Mouse (Mus musculus) right cerebral cortex, postnatal 14 days (tissue): ENCODE data around the gene Ncapd3.

ENCODE experiments used
- DNase-seq: peaks from one replicate; pipeline ENCODE4 v3.0.0; 2022

Gene Ncapd3

DNA sequence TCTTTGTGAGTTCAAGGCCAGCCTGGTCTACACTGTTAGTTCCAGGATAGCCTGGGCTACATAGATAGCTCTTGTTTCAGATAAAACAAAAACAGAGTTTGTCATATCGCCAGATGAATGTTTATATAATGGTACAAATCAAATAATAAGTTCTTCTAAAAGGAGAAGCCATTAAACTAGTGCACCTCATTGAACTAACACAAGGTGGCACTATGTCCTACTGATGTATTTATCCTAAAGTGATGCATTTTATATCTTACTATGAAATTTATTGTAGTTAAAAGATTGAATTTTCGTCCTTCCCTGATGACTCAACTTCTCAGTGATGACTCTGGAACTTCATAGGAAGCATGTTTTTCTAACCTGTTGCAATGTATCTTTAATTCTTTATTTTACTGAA is 19.5 kb downstream of the Ncapd3 start:
- no peak for DNase-seq

DNA sequence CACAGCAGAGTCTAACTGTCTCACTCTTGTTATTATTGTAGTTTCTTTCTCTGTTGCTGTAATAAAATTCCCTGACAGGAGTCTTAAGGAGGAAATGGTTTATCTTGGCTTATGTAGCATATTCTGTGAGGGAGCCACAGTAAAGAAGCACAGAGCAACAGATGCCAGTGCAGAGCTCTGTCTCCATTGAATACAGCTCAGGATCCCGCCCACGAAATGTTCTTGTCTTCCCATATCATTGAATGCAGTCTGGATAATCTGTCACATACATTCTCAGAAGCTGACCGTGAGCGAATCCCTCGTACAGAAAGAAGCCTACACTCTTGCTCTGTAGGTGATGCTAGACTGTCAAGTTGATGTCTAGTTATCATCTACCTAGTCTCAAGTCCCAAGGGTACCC is 28.4 kb downstream of the Ncapd3 start:
- peak; percentile 11 for DNase-seq

DNA sequence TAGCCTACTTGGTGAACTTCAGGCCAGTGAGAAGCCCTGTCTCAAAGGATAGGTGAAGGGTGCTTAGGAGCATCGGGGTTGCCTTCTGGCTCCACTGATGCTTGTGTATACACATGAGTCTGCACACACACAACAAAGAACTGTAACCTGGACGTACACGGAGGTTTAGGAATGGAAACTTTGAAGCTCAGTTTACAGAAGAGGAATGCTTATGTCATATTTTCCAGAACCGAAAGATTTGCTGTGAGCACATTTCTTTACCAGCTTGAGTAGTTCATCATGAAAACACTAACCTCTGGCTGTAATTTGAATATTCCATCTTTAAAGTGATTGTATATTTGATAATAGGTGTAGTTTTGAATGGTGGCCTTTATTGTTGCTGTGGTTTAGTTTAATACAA is 40.9 kb downstream of the Ncapd3 start:
- no peak for DNase-seq

DNA sequence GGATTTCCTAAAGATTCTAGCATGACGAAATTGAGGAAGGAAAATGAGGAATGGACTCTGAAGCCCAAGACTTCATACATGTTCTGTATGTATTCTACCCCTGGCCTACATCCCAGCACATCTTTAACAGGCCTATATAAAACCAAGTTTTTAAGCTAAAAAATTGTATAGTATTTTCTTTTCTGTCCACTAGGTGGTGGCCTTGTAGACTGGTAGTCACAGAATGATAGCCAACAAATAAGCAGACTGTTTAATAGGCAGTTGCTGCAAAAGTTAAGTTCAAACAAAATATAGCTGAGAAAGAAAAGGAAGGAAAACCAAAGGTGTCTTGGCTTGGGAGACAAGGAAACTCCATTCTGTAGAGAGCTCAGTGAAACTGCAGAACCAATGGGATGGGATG is 44.7 kb downstream of the Ncapd3 start:
- no peak for DNase-seq

DNA sequence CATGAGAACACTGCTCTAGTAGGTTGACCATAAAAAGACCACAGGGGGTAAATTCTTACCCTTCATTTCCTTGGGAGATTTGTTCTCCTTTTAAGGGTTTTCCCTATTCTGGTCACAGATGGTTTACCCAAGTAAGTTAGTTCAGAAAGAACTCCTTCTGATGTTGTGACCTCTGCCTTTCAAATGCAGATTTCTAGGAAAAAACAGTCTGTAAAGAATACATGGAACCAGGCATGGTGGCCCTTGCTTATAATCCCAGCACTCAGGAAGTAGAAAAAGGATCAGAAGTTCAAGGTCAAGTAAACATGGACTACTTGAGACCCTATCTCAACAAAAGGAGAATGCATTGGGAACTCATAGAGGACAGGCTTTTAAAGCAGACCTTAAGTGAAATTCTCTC is 45.8 kb downstream of the Ncapd3 start:
- DNase-seq, result no peak

DNA sequence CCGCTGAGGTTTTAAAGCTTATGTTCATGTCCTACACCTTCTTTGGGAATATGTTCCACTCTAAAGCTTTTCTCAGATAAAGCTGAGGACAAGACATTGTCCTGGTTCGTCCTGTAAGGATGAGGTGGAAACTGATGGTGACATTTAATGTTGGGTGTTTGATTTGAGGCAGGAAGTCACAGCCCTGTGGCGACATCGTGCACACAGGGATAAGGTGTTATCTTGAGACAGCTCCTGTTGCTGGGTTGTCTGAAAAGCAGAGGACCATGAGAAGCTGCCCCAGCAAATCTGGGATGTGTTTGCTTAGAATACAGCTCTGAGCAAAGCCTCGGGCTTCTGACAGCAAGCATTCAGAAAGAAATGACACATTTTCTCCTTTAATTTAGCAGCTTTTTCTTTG is 56.3 kb downstream of the Ncapd3 start:
- DNase-seq, result no peak

DNA sequence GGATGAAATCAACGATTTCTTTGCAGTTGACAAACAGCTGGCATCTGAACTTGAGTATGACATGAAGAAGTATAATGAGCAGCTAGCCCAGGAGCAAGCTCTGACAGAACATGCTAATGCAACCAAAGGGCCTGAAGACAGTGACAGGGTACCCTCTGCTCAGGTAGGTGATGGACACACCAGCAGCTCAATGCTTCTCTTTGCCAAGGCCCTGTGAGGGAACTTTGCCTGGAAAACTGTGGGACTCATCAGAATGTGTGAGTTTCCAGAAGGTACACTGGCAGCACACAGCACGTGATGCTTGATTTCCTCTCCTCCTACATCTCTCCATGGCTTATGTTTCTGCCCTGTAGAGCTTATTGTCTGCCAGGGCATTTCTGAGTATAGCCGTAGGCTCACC is 57.4 kb downstream of the Ncapd3 start:
- DNase-seq, result no peak

DNA sequence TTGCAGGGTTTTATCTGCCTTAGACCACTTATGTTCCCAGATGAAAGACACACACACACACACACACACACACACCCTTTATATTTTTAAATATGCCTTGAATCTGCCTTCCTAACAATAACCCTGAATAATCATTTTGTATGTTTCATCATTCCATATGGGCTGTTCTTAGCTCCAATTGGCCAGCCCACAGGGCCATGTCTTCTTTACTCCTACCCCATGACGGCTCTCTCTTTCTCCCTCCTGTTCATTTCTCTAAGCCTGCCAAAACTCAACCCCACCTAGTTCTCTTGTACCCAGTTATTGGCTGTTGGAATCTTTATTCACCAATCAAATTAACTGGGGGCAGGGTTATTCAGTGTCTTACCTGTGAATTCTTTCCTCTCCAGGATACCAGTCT is 60.2 kb downstream of the Ncapd3 start:
- no peak for DNase-seq

DNA sequence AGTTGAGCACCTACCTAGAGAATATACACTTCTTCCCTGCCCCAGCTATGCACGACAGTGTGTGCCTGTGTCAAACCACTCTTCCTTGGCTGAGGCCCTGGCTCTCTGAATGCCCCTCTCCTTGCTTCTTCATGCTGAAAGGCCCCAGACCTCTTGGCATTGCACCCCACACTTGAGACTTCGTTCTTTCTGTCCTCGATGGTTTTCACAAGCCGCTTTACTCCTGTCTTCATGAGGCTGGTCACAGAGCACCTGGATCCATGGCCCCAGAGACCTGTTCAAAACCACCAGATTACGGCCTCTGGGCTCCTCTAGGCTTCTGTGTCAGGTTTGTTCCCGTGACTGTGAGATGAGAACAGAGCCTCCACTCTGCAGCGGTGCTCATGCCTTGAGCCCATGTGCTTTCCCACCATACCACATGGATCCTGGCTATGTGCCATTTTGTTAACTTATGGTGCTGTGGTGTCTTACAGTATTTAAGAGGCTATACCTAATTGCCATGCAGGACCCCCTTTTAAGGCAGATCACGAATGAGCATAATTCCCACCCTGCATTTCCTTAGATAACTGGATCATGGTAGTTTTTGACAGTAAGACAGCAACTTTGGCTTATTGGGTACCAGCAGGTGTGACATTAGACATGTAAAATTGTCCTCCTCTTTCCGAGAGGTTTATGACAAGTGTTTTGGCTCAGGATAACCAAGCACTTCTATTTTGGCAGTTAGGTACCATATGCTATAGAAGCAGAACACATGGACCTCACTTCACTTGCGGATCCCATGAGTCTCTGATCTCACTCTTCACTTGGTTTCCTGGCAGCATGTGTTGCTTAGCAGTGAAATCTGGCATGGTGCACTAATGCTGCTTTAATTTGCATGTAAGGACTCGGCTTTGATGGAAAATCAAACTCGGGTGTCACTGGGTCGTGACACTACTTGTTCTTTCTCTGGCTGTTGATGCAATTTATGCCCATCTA is 61.1 kb downstream of the Ncapd3 start:
- no peak for DNase-seq

DNA sequence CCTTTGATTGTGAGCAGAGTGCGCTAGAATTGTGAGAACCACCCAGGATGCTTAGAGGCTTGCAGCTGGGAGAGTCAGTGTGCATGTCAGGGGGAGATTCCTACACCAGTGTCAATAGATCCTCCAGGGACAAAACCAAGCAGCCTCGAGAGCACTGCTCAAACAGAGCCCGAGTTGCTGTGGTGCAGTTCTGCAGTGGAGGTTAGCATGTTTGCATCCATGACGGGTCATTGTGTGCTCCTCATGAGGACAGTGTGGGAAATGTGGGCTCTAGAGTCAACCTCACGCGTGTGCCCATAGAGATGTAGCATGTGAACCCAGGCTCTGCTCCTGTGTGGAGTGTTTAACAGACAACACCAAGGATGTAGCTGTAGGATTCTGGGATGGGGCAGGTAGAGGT is 62.9 kb downstream of the Ncapd3 start:
- DNase-seq, result no peak

DNA sequence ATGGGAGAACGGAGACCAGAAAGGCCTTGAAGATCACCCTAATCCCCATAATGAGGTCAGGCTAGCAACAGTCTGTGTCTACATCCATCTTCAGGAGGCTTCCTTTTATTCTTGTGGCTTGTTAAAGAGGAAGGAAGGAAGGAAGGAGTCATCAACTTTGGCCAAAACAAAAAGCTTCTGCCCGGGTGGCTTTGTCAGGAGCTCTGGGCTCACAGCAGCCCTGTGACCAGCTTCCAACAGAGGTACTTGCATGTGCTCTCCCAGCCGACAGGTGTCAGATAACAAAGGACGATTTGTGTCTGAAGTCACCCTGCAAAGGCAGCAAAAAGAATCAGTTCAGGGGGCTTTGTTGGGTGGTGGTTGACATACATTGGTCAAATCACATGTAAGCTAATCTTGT is 68.1 kb downstream of the Ncapd3 start:
- no peak for DNase-seq

DNA sequence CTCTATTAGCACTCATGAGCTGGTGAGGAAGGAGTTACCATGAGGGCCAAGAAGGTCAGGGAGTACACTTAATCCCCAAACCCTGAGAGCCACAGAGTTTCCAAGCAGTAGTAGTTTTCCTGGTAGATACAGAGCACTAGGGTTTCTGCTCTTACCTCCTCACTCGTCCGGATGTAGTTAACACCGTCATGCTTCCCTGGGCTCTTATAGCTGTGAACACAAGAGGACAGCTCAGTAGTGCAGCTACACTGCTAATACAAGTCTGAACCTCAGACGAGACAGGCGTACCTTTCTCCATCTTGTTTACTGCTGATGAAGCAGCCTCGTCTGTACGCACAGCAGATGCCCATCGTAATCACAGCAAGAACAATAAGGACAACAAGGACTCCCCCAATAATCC is 68.6 kb downstream of the Ncapd3 start:
- no peak for DNase-seq

DNA sequence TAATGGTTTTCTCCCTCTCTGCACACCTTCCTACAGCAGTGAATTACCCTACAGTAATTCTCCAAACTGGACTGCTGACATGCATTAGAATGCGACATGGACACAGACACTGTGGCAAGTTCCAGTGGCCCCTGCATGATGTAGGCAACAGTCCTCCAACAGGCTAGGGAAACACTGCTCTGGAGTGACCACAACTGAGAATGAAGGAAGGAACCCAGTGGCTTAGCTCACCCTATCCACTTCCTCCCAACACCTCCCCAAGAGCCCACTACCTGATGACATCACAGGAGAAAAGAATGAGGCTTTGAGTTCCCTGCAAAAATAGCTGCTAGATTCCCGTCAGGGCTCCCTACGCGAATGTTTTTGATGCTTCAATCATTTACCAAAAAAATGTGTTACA is 69.5 kb downstream of the Ncapd3 start:
- DNase-seq, result no peak

DNA sequence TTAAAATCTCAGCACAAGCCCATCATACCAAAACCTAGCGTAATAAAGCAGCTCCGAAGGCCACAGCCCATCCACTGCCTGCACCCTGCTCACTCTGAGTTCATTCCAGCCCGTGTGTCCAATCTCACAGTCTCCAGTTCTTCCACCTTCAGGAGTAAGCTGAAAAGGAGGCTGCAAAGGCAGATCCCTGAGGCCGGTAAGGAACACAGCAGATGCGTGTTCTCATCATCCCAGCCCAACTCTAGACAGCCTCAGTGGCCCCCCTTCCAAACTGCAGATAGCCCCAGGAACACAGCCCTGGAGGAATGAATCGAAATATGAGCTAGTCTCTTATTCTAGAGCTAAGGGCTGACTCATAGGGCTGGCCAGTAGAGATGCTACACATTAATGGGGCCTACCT is 71.5 kb downstream of the Ncapd3 start:
- DNase-seq, result no peak

DNA sequence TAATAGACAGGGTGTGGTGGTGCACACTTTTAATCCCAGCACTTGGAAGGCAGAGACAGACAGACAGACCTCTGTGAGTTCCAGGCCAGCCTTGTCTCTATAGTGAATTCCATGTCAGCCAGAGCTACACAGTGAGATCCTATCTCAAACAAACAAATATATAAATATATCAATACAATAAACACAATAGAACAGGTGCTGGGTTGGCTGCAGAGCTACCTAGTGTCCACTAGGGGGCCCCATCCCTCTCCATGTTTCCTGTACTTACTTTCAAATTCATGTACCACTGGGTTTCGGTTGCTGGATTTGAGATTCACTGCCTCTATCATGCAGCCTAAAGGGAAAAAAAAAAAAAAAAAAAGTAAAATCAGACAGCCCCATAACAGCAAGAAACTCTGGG is 76.1 kb downstream of the Ncapd3 start:
- DNase-seq, result peak; percentile 30

DNA sequence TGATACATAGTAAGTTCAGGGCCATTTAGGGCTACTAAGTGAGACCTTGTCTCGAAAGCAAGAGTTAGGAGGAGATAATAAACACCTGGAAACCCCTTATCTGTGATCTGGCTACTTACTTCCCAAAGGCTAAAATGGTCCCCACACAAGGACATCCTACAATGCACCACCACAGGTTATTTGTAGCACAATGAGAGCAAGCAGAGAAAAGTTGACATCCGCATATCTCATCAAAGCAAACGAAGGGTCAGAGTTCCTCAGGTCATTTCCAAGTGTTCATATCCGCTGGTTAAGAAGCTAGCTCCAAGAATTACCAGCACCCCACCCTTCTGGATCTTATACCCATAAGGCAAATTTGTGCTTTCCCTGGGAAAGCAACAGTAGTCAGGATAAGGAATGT is 78.5 kb downstream of the Ncapd3 start:
- DNase-seq, result no peak

DNA sequence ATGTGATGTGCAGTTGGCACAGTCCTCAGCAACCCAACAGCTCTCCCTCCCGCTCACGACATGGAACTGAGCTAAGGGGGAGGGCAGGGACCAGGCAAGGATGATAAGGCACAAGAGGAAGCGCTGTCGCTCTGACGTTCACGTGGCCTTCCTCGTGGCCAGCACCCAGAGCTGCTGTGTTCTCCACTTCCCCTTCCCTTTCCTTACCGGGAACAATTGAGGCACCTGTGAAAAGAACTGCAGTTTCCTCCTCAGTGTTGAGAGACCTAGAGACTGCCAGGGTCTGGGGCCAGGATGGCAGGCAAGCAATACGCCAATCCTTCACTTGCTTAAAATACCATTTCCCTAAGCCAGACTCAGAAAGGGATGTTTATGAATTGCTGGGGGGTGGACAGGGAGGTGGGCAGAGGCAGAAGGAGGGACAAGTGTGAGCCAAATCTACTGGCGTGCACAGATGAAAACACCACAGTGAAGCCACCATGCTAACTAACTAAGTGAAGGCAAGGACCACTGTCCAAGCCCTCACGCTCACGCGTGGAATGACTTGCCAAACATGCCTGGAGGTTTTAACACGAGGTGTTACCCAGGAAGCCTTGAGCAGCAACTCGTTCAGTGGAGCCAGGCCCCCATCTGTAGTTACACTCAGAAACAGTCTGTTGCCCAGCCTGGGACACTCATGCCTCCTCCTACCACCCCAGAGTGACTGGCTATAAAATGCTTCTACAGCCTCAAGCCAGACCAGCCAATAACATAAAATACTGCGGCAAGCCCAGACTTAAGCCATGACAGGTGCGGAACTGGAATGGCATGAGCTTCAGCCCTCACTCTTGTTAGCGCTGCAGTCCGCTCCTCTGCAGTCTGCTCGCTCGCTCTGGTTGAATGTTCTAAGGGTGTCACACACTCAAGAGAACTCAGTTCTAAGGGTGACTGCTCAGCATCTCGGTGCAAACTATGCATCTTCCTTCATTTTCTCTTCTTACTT is 79.8 kb downstream of the Ncapd3 start:
- peak; percentile 54 for DNase-seq

DNA sequence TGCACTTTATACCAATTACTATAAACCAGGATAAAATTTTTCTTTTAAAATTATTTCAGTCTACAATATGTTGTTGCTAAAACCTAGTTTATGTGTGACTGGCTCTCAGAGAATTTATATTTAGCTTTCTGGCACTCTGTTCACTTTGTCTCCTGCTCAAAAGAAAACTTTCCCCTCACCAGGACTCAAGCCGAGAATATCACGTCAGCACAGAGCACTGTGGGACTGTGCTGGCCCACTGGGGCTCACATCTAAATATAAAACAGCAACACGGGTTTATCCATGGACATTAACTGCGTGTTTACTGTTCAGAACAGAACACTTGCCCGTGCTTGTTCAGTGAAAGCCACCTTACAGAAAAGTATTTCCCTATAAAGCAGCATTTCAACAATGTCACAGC is 80.7 kb downstream of the Ncapd3 start:
- DNase-seq, result no peak

DNA sequence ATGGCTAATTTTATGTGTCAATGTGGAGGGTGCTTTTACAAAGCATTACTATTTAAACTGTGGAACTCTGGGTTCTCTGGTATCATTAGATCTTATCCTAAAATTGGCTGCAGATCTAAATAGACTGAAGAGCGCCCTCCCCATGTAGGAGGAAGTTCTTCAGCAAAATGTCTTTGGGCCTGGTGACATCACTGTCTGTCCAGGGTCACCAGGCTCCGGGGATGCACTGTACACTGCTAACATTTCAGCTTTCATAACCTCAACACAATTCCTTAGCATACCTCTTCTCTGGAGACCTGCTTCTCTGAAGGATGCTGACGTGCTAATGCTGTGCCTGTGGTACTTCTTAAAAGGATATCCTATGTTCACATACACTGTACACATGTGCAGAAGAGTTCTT is 81.8 kb downstream of the Ncapd3 start:
- no peak for DNase-seq

DNA sequence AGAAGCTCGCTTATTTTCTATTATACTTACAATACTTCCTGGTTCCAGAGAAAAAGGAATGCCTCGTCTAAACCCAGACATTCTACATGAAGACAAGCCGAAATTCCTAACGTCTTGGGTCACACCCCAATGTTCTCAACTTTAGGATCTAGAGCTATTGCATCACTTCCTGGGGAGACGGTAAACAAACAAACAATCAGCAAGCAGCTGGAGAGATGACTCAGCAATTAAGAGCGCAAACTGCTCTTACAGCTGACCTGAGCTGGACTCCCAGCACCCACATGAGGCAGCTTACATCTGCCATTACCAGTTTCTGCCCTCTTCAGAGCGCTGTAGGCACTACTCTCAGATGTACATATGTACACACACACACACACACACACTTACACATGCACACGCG is 91.3 kb downstream of the Ncapd3 start:
- DNase-seq, result no peak

DNA sequence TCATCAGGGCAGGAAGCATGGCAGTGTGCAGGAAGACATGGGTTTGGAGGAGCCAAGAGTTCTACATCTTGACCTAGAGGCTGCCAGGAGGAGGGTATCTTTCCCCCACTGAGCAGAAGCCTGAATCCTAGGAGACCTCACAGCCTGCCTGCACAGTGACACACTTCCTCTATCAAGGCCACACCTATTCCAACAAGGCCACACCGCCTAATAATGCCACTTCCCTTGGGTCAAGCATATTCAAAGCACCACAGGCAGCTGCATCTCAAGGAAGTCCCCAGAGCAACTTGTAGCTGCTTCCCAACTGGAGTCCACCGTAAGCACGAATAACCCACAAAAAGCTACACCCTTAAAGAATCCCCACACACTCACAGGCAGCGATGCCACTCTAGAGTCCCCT is 92.1 kb downstream of the Ncapd3 start:
- no peak for DNase-seq

DNA sequence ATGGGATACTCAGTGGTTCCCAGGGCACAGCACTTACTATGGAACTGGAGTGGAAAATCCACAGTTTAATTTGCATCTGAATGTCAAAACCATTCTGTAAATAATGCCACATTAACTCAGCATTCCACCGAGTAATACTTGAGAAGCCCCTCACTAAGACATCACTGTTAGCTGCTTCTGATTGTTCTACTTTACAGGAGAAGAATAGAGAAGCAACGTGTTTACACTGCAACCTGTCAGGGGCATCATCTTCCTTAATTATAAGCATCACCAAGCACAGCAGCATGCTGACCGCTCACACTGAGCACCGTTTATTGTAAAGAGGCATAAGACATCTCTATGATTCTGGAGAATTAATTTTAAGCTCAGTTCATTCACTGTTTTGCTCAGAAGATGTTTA is 93.0 kb downstream of the Ncapd3 start:
- no peak for DNase-seq

DNA sequence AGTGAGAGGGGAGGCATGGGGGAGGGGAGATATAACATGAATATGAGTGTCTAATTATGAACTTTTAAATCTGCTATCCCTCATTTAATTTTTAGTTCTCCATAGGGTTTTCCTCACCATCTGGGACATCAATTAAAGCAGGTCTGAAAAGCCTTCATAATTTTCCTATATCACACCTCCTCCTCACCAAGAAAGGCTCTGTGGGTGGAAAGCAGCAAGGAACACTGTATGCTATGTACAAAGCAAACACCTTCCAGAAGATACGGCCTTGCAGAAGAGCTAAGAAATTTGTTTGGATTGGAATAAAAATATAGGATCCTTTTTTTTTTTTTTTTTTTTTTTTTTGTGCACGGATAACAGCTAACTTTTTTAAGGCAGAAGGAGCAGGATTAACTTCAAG is 94.0 kb downstream of the Ncapd3 start:
- no peak for DNase-seq

DNA sequence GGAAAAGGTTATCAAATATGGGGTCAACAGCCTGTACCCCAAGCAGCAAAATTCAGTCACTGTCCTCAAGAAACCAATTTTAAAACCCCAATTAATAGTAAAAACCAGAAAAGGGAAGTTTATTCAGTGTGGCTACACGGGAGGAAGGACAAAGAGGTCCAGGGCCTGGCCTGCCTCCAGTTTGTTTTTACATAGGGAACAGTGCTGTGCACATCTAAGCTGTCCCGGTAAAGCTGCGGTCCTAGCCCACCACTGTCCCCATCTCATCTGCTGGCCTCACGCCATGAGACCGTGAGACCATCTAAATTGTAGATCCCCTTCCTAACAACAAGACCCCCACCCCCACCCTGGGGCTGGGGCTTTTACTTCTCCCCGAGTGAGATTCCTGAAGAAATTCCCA is 95.5 kb downstream of the Ncapd3 start:
- no peak for DNase-seq
